Mouse (Mus musculus): Measurements from ENCODE around the gene Pan3.
A peak's percentile ranks its signal among the peaks of the same experiment; 100 is the strongest.

DNA sequence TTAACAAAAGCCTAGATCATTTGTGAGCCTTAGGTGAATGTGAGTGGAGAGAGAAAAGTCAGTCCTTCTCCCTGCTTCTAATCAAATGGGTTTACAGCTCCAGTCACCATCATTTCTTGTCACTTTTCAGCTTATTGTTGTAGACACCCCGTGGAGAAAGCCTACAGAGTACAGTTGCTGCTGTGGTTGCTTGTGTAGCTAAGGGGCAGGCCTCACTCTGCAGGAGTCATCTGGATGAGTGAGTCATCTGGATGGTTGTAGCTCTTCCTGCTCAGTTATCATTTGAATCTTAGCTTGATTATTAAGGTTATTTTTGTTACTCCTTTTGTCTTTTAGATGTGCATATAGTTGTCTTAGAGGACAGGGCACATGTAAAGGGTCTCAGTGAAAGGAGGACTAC lies 63.2 kb downstream of the Pan3 start:
- TF ChIP-seq POLR2A (IDR thresholded peaks at IDR 0.05; ENCODE audit: control insufficient read depth in 1 of 2, insufficient read depth in 1 of 2, low read depth in 1 of 2, low read length in 2 of 2, poor library complexity in 1 of 2) (no peak), ZMIZ1 (IDR thresholded peaks at IDR 0.05; ENCODE audit: low read depth, low read length) (no peak), CTCF (IDR thresholded peaks at IDR 0.05 in 2 of 3, conservative IDR thresholded peaks at IDR 0.05 in 1 of 3; ENCODE audit: control insufficient read depth in 1 of 3, insufficient read depth in 1 of 3, low read depth in 2 of 3, low read length in 3 of 3, poor library complexity in 1 of 3, severe bottlenecking in 1 of 3) (no peak), MAX (IDR thresholded peaks at IDR 0.05; ENCODE audit: low read length) (no peak), SIN3A (IDR thresholded peaks at IDR 0.05; ENCODE audit: low read length) (peak; percentile 12; the same call in 1 of the 2 replicates), ZNF384 (IDR thresholded peaks at IDR 0.05; ENCODE audit: low read depth, low read length) (no peak), CHD2 (IDR thresholded peaks at IDR 0.05; ENCODE audit: low read length) (no peak)
